Mouse (Mus musculus) heart, postnatal 14 days (tissue): ENCODE measurements around the gene Tnfaip6. TPM values are rescaled to one million over a fixed set of nuclear protein-coding genes. Genes with fewer than 3 reads are reported as not detected.

Experiments
- total RNA-seq, 2 experiments: library from RNA; stranded (reverse); gene quantifications; 2 replicates each; pipeline ENCODE4 v1.2.3; 2021

Tnfaip6 gene
- total RNA-seq, 2 experiments from 2014 or later, result 1.2 to 1.3 TPM

Other genes with a start within 250 kb of the Tnfaip6 start
- gene Rbm43, start 102.8 kb upstream of the Tnfaip6 start, total RNA-seq, result 1 to 10 TPM; 4.9 to 5.1 TPM
- 1 to 10 TPM; 5.8 to 6.3 TPM for gene Nmi, start 64.5 kb upstream of the Tnfaip6 start, total RNA-seq
- gene Rif1, start 34.8 kb downstream of the Tnfaip6 start, total RNA-seq, result 10 to 100 TPM; 20.0 to 21.0 TPM